Mouse (Mus musculus) small intestine, adult 2 months (tissue): ENCODE data around the gene Apol8. TPM values are rescaled to one million over a fixed set of nuclear protein-coding genes. Genes with fewer than 3 reads are reported as not detected.

Experiments
- H3K27ac ChIP-seq: fragments of 200-500 bp; 2 replicates; pipeline ENCODE4 v1.5.1; 2012; ENCODE audit warnings: low read depth, low read length, control low read depth, inconsistent platforms; ENCODE audit not compliant: insufficient read depth
- H3K27me3 ChIP-seq: fragments of 200-500 bp; 2 replicates; pipeline ENCODE4 v1.6.1; 2012; ENCODE audit warnings: mild to moderate bottlenecking, moderate library complexity, low read length, inconsistent platforms; ENCODE audit not compliant: control insufficient read depth, insufficient read depth
- H3K36me3 ChIP-seq: fragments of 200-500 bp; 2 replicates; pipeline ENCODE4 v1.6.1; 2012; ENCODE audit warnings: mild to moderate bottlenecking, low read length, control low read depth, inconsistent platforms; ENCODE audit not compliant: control insufficient read depth, insufficient read depth
- H3K4me1 ChIP-seq: fragments of 200-500 bp; 2 replicates; pipeline ENCODE4 v1.6.1; 2012; ENCODE audit warnings: low read length, inconsistent platforms, mixed read lengths; ENCODE audit not compliant: control insufficient read depth, insufficient read depth, insufficient read length
- H3K4me3 ChIP-seq: fragments of 200-500 bp; 2 replicates; pipeline ENCODE4 v1.5.1; 2012; ENCODE audit warnings: low read depth, mild to moderate bottlenecking, control low read depth, inconsistent platforms, low read length, moderate library complexity
- CTCF ChIP-seq: fragments of 200-500 bp; IDR thresholded peaks from 2 replicates; pipeline ENCODE4 v1.5.1; 2012; ENCODE audit warnings: low read depth, mild to moderate bottlenecking, control low read depth, inconsistent platforms, low read length, moderate library complexity, mixed read lengths; ENCODE audit not compliant: insufficient replicate concordance, insufficient read length; ENCODE audit errors: extremely low read depth
- POLR2A ChIP-seq: fragments of 200-500 bp; IDR thresholded peaks from 2 replicates; pipeline ENCODE4 v1.6.1; 2012; ENCODE audit warnings: low read depth, mild to moderate bottlenecking, control low read depth, inconsistent platforms, low read length, moderate library complexity
- WGBS: fragments of 180-500 bp; shearing (Covaris S2); methylation state at CpG from one replicate; pipeline ENCODE4 v1.1.7; 2018; 5-methylcytosine and 5-hydroxymethylcytosine counted together
- polyA plus RNA-seq: library from polyadenylated mRNA; depleted of rRNA; stranded (reverse); fragments of >200 nt; gene quantifications from 2 replicates; pipeline ENCODE4 v1.2.3, GENCODE M21; 2012

Gene Apol8
- polyA plus RNA-seq, 1 experiment, result 0.10 TPM

GRCm38 (mm10) chr15:77770341-77770740 is 13.5 kb upstream of the Apol8 start:
- TF ChIP-seq CTCF (no peak), POLR2A (no peak)
- no peak overlapping the region for H3K4me3 ChIP-seq
- 81% methylated on average over 5 of the region's 5 CpGs for WGBS
- no peaks in the 10 kb centered on the region for H3K27me3 ChIP-seq
- no peaks in the 10 kb centered on the region; the same call in 1 of the 2 replicates for H3K4me1 ChIP-seq
- no peak overlapping the region for H3K27ac ChIP-seq
- H3K36me3 ChIP-seq, result peaks cover 97% of the 10 kb centered on the region

DNA sequence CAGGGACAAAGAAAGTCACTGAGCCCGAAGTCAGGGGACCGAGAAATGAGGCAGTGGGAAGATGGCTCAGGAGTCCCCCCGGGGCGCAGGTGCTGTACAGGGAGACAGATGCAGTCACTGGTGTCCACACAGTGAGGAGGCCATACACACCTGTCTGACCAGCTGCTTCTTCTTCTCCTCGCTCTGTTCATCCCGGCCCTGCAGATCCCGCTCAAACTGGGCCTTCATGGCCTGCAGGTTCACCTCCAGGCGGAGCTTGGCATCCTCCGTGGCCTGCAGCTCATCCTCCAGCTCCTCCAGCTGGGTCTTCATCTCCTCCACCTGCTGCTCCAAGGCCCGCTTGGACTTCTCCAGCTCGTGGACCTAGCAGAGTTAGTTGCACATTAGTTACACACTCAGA is 10.2 kb upstream of the Apol8 start:
- no peak for TF ChIP-seq POLR2A
- no peak for TF ChIP-seq CTCF
- Histone ChIP-seq H3K36me3 (peaks cover 99% of the 10 kb centered on the region), H3K27me3 (no peaks in the 10 kb centered on the region), H3K27ac (no peak overlapping the region), H3K4me3 (no peak overlapping the region), H3K4me1 (no peaks in the 10 kb centered on the region)
- 89% methylated on average over 11 of the region's 11 CpGs for WGBS

DNA sequence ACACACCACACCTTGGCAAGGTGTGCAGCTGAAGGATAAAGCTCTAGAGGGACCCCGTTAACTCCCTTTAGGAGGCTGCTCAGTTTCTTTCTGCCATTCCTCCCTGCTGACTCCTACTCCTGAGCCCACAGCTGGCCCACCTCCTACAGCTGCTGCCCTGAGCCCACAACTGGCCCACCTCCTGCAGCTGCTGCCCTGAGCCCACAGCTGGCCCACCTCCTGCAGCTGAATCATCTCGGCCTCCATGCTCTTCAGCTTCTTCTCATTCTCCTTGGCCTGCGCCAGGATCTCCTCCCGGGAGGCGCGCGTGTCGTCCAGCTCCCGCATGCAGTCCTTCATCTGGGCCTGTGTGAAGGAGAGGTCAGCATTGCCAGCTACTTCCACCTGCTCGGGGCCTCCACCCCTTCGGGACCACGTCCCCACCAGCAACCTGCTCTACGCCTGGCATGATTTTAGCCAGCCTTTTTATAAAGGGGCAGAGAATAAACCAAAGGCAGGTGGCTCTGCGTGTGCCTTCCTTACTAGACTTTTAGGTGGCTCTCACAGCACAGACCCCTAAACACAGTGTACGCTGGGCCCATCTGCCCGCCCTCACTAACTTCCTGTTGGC is 8.8 kb upstream of the Apol8 start:
- Histone ChIP-seq H3K4me3 (no peak overlapping the region), H3K4me1 (no peaks in the 10 kb centered on the region), H3K36me3 (peaks cover 99% of the 10 kb centered on the region), H3K27me3 (no peaks in the 10 kb centered on the region), H3K27ac (no peak overlapping the region)
- TF ChIP-seq POLR2A (no peak), CTCF (no peak)
- 89% methylated on average over 16 of the region's 16 CpGs for WGBS

DNA sequence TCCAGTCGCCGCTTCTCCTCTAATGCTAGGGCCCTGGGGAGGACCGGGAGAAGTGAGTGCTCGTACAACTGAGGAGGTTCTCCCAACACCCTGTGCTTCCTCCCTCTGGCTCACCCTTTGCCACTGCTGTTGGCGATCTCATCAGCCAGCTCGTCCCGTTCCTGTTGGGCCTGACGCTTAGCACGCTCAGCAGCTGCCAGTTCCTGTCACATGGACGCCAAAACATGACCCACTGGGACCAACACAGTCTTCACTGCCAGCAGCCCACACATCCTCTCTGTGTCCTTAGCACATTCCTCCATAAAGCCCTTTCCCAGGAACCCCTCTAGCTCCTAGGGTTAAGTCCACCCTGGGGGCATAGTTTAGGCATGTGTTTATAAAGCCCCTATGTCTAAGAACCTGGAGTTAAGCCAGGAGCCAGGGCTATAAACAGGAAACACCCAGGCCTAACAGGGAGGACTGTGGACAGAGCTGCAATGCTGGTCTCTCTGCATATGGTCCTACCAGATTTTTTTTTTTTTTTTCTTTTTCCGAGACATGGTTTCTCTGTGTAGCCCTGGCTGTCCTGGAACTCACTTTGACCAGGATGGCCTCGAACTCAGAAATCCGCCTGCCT is 7.7 kb upstream of the Apol8 start:
- Histone ChIP-seq H3K4me3 (no peak overlapping the region), H3K27ac (peak overlapping the region; percentile 31), H3K4me1 (no peaks in the 10 kb centered on the region), H3K36me3 (peaks cover 96% of the 10 kb centered on the region), H3K27me3 (no peaks in the 10 kb centered on the region)
- TF ChIP-seq CTCF (no peak), POLR2A (no peak)
- 73% methylated on average over 13 of the region's 13 CpGs for WGBS

GRCm38 (mm10) chr15:77763702-77764101 is 6.9 kb upstream of the Apol8 start:
- Histone ChIP-seq H3K27ac (peak overlapping the region; percentile 31; the same call in 1 of the 2 replicates), H3K4me1 (no peaks in the 10 kb centered on the region), H3K27me3 (no peaks in the 10 kb centered on the region), H3K4me3 (no peak overlapping the region), H3K36me3 (peaks cover 90% of the 10 kb centered on the region)
- WGBS, result 67% methylated on average over 11 of the region's 11 CpGs
- no peak for TF ChIP-seq POLR2A
- TF ChIP-seq CTCF, result no peak

DNA sequence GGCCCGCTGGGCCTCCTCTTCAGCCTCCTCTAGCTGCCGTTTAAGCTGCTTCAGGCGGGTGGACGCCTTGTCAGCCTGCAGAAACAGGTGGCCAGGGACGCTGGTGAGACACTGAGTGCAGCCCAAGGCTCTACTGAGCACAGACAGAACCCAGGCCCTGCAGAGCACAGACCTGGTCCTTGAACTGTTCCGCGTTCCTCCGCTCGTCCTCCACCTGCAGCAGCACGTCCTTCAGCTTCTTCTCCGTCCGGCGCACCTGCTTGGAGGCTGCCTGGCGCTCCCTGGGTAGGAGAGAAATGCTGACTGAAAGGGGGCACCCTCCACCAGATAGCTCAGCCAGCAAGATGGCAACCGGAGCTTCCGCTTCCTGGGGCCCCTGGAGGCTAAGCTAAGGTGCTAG is 6.2 kb upstream of the Apol8 start:
- WGBS, result 91% methylated on average over 16 of the region's 16 CpGs
- Histone ChIP-seq H3K4me3 (no peak overlapping the region), H3K27ac (no peak overlapping the region), H3K36me3 (peaks cover 83% of the 10 kb centered on the region), H3K4me1 (no peaks in the 10 kb centered on the region), H3K27me3 (no peaks in the 10 kb centered on the region)
- no peak for TF ChIP-seq CTCF
- no peak for TF ChIP-seq POLR2A

DNA sequence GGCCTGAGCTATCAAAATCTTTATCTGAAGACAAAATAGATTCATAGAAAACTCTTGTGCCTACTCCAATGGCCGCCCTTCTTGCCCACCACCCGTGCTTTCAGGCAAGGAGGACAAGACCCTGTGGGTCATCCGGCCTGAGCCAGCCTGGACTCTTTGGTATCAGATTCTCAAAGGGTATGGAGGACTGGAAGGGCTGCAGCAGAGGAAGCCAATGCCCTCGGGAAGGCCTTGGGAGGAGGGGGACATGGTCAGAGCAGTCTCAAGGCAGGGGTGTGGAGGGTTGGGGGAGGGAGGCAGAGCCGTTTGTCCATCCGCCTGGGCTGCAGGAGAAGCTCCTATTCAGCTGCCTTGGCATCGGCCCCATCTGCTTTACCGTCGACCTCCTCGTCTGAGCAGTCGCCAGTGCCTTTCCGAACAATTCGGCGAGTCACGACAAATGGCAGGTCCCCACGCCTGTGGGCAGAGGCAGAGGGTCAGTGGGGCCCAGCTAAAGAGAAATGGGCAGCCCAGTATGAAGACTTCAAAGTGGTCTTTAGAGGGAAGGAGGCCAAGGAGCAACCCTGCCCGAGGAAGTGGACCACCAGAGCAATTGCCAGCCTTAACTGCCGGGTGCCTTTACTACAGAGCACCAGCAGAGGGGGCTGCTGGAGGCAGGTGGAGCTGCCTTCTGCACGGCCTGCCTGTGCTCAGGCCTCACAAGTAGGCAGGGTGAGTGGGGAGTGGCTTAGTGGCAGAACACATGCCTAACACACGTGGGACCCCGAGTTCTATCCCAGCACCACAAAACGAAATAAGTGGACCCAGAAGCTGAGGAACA is 5.0 kb upstream of the Apol8 start:
- Histone ChIP-seq H3K27me3 (no peaks in the 10 kb centered on the region), H3K36me3 (peaks cover 71% of the 10 kb centered on the region), H3K27ac (no peak overlapping the region), H3K4me1 (no peaks in the 10 kb centered on the region), H3K4me3 (no peak overlapping the region)
- 72% methylated on average over 22 of the region's 22 CpGs for WGBS
- TF ChIP-seq CTCF (peak; percentile 49; the same call in 1 of the 2 replicates), POLR2A (no peak; the same call in 1 of the 2 replicates)
